Mouse (Mus musculus) frontal cortex, postnatal 25 days (tissue): ENCODE measurements around the gene Zfy1.
"Not testable (repeated sequence)": the region's sequence is repeated elsewhere in the genome, so short reads cannot be mapped to it uniquely, and the experiment has no call there.

ENCODE experiments used
- DNase-seq, 2 experiments: peaks; one replicate each; pipeline ENCODE4 v3.0.0; 2022; ENCODE audit warnings: low spot score in 2 of 2

Gene Zfy1

DNA sequence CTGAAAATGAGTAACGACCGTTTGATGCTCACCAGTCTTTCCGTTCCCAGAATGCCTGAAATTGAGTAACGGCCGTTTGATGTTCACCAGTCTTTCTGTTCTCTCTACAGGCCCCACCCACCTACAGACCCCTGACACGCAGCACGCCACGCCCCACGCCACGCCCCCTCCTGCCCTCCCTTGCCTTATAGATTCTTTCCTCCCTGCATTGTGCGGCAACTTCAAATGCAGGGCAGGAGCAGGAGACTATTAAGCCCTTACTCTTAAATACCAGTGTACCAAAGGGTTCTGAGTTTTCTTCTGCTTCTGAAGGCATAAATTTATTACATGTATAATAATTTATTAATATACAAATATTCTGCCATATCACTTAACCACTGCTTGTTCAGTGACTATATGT lies at the start of gene Zfy1:
Gene Zfy1 (minus strand): TSS at position 101 of the 400 bp plus-strand sequence.
- not testable (repeated sequence) for DNase-seq

DNA sequence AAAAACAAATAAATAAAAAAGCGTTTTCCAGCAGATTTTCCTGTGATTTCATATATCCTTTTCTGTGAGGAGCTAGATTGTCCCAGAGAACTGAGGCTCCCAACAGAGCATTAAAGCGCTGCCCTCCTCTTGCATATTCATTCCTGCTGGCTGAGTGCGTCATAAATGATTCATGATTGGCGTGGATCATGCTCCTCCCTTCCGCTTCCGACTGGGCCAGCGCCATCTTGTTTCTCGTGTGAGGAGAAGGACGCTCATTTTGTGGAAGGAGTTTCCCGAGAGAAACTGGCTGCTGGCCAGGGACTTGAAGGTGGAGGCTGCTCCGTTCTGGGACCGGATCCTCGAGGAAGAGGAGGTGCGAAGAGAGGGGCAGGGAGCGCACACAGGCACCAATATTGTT lies 21.2 kb upstream of the Zfy1 start, which contains the start of gene Uba1y:
Gene Uba1y (plus strand): TSS at position 254 of the 400 bp plus-strand sequence.
- no peak for DNase-seq

DNA sequence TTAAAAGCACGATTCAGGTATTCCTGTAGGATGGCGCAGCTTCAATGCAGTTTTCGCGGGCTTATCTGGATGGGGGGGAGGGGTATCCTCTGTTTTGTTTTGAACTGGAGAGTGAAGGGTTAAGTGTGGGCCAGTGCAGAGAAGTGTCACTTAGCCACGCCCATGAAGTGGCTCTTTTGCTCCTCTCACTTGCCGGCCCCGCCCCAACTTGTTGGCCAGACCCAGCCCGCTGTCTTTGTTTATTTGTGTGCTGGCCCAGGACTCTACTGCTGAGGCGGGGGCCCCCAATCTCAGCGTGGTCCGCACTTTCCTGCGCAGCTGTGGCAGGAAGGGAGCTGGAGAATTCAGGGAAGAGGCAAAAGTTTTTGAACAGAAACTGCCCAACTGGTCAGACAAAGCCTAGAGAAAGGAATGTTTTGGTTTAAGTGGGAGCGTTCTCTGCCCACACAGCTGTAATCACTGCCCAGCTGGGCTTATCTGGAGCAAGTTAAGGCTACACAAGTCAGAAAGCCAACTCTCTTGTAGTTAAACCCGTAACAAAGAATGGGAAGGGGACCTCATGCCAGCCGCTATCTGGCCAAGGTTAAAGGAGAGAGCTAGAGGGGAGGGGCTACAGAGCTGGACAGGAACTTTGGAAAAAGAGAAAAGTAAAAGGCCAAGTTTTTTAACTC lies 11.9 kb upstream of the Zfy1 start:
- DNase-seq: no peak
